Mouse (Mus musculus): Measurements from ENCODE around the gene Casp7.

- TF ChIP-seq CTCF (conservative IDR thresholded peaks at IDR 0.05; ENCODE audit: low read length) (no peak), NANOG (IDR thresholded peaks at IDR 0.05; ENCODE audit: borderline replicate concordance, low read length) (no peak)
These were observed 75.0 kb downstream of the Casp7 start for GRCm38 (mm10) chr19:56471934-56472333.
